Mouse (Mus musculus): ENCODE measurements around the gene Ptprg. TPM values are rescaled to one million over a fixed set of nuclear protein-coding genes. Genes with fewer than 3 reads are reported as not detected.

Gene Ptprg
- polyA plus RNA-seq, 1 experiment from 2014 or later, result 20.8 TPM

DNA sequence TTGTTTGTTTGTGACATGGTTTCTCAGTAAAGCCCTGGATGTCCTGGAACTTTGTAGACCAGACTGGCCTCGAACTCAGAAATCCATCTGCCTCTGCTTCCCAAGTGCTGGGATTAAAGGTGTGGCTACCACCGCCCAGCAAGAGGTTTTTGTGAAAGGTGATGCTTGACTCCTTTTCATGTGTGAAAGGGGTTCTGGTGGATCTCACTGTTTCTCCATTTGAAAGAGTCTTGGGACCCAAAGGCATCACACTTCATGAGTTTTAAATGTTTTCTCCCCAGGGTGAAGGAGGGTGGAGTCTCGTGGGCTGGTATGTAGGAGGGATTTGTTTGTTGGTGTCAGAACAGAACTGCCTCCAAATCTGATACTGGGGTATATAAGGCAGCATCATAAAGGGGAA lies 126.4 kb downstream of the Ptprg start:
- peaks cover 18% of the 10 kb centered on the region for H3K4me1 ChIP-seq (ENCODE audit: control insufficient read depth, insufficient read depth, low read length)
- no peaks in the 10 kb centered on the region for H3K36me3 ChIP-seq (ENCODE audit: control insufficient read depth, insufficient read depth, low read length)
- no peak overlapping the region for H3K4me2 ChIP-seq (ENCODE audit: low read depth, low read length)
- no peak overlapping the region for H3K27ac ChIP-seq (ENCODE audit: low read length)
- H3K9ac ChIP-seq (ENCODE audit: low read length), result no peak overlapping the region
- H3K4me3 ChIP-seq (replicated peaks; ENCODE audit: low read length), result no peak overlapping the region
- no peak for ATAC-seq (ENCODE audit: insufficient read depth, low FRiP score)
- no peaks in the 10 kb centered on the region for H3K9me3 ChIP-seq (replicated peaks; ENCODE audit: control insufficient read depth, low read length)
- 74% methylated on average over 3 of the region's 3 CpGs for WGBS
- H3K27me3 ChIP-seq (ENCODE audit: control insufficient read depth, insufficient read depth, low read length), result no peaks in the 10 kb centered on the region

DNA sequence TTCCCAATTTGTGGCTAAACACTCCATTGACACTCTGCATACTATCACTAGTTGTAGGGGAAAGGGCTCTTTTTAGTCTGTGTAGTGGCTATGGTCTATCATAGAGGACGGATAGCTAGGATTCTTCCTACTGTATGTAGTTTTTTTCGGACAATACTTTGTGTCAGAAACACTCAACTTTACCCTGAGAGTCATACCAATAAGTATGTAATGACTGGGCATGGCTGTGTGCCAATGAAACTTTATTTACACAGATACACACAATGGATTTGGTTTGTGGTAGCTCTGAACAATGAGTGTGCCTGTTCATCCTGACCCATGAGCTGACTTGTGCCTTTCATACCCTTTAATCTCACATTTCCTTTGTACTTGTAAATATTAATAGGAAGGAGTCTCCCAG lies 127.3 kb downstream of the Ptprg start:
- Histone ChIP-seq H3K27me3 (ENCODE audit: control insufficient read depth, insufficient read depth, low read length) (no peaks in the 10 kb centered on the region), H3K9ac (ENCODE audit: low read length) (no peak overlapping the region), H3K27ac (ENCODE audit: low read length) (no peak overlapping the region), H3K4me3 (replicated peaks; ENCODE audit: low read length) (no peak overlapping the region), H3K4me1 (ENCODE audit: control insufficient read depth, insufficient read depth, low read length) (peaks cover 18% of the 10 kb centered on the region), H3K4me2 (ENCODE audit: low read depth, low read length) (no peak overlapping the region), H3K9me3 (replicated peaks; ENCODE audit: control insufficient read depth, low read length) (no peaks in the 10 kb centered on the region), H3K36me3 (ENCODE audit: control insufficient read depth, insufficient read depth, low read length) (no peaks in the 10 kb centered on the region)
- ATAC-seq (ENCODE audit: insufficient read depth, low FRiP score), result no peak
- 79% methylated on average over 2 of the region's 2 CpGs for WGBS

DNA sequence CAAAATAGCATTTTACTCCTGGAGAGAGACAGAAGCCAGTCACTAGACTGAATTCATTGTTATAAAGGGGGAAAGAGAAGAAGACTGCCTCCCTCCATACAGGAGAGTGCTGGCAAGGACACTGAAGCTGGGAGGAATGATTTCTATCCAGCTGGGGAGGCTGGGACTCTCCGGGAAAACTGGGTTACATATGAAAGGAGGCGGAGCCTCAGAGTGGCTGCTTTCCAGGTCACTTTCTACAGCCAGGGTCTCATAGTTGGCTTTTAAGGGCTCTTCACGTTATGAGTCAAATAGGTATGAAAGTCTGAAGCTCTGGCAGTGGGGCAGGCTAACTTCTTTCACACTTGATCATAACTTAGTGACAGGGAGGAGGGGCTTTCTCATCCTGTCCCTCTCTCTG lies 129.1 kb downstream of the Ptprg start:
- Histone ChIP-seq H3K4me2 (ENCODE audit: low read depth, low read length) (no peak overlapping the region), H3K27ac (ENCODE audit: low read length) (no peak overlapping the region), H3K9ac (ENCODE audit: low read length) (no peak overlapping the region), H3K4me1 (ENCODE audit: control insufficient read depth, insufficient read depth, low read length) (peaks cover 18% of the 10 kb centered on the region), H3K9me3 (replicated peaks; ENCODE audit: control insufficient read depth, low read length) (no peaks in the 10 kb centered on the region), H3K4me3 (replicated peaks; ENCODE audit: low read length) (no peak overlapping the region), H3K36me3 (ENCODE audit: control insufficient read depth, insufficient read depth, low read length) (no peaks in the 10 kb centered on the region), H3K27me3 (ENCODE audit: control insufficient read depth, insufficient read depth, low read length) (no peaks in the 10 kb centered on the region)
- WGBS, result 26% methylated on average over 3 of the region's 3 CpGs
- ATAC-seq (ENCODE audit: insufficient read depth, low FRiP score), result no peak; the same call in 1 of the 2 replicates

DNA sequence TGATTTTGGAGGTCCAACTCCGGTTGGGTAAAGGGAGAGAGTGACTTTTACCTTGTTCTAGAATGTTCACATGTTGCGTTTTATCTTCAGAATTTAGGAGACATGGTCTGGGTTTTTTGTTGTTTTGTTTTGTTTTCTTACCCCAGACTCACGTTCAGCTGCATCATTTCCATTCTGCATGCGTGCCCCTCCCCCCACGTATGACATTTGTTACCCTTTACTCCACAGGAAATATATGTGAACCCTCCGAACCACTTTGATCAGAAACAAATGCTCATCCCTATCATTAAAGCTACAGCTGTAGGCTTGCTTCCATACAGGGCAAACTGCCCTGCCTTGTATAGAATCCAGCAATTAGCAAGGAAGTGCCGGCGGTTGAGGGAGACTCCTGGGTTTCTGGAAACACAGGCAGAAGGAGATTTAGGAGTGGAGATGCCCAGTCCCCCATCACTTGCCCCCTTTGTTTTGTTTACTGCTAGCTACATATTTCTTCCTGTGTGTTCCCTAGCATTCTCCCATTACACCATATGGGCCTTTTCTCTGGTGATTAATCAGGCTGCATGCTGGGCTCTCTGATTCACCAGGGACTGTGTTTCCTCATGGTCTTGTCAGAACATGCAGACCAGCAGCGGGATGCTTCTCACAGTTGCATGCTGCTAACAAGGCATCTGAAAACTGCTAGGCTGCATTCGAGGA lies 130.2 kb downstream of the Ptprg start:
- peak overlapping the region; percentile 36; the same call in 1 of the 2 replicates for H3K27ac ChIP-seq (ENCODE audit: low read length)
- ATAC-seq (ENCODE audit: insufficient read depth, low FRiP score), result peak; percentile 77
- H3K9me3 ChIP-seq (replicated peaks; ENCODE audit: control insufficient read depth, low read length), result no peaks in the 10 kb centered on the region
- H3K4me3 ChIP-seq (replicated peaks; ENCODE audit: low read length), result no peak overlapping the region
- no peak overlapping the region for H3K9ac ChIP-seq (ENCODE audit: low read length)
- 0 out of 2 replicates have a peak overlapping the region, but pooled peaks have one; percentile 14 for H3K4me2 ChIP-seq (ENCODE audit: low read depth, low read length)
- no peaks in the 10 kb centered on the region for H3K36me3 ChIP-seq (ENCODE audit: control insufficient read depth, insufficient read depth, low read length)
- 34% methylated on average over 10 of the region's 10 CpGs for WGBS
- H3K4me1 ChIP-seq (ENCODE audit: control insufficient read depth, insufficient read depth, low read length), result peaks cover 18% of the 10 kb centered on the region
- H3K27me3 ChIP-seq (ENCODE audit: control insufficient read depth, insufficient read depth, low read length), result no peaks in the 10 kb centered on the region

DNA sequence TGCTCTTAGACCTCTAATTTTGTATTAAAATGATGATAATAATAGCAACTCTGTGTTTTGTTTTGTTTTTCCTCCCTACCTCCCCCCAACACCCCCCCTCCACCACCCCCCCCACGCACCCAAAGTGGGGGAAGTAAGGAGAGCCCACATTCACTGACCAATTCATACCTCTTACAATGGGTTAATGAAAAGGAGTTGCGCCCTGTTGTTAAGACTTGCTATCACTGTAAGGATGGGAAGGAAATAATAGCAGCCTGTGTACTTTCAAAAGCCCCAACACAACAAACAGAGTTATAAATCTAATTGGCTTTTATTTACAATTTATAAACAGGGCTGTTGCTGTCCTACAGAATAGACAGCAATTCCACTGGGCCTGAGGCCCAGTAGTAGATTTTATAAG lies 130.8 kb downstream of the Ptprg start:
- H3K4me2 ChIP-seq (ENCODE audit: low read depth, low read length), result no peak overlapping the region
- no peak for ATAC-seq (ENCODE audit: insufficient read depth, low FRiP score)
- H3K27ac ChIP-seq (ENCODE audit: low read length), result peak overlapping the region; percentile 36; the same call in 1 of the 2 replicates
- WGBS, result 60% methylated on average over 2 of the region's 2 CpGs
- no peaks in the 10 kb centered on the region for H3K27me3 ChIP-seq (ENCODE audit: control insufficient read depth, insufficient read depth, low read length)
- H3K4me3 ChIP-seq (replicated peaks; ENCODE audit: low read length), result no peak overlapping the region
- H3K9ac ChIP-seq (ENCODE audit: low read length), result no peak overlapping the region
- no peaks in the 10 kb centered on the region for H3K9me3 ChIP-seq (replicated peaks; ENCODE audit: control insufficient read depth, low read length)
- H3K4me1 ChIP-seq (ENCODE audit: control insufficient read depth, insufficient read depth, low read length), result peaks cover 18% of the 10 kb centered on the region
- H3K36me3 ChIP-seq (ENCODE audit: control insufficient read depth, insufficient read depth, low read length), result no peaks in the 10 kb centered on the region

DNA sequence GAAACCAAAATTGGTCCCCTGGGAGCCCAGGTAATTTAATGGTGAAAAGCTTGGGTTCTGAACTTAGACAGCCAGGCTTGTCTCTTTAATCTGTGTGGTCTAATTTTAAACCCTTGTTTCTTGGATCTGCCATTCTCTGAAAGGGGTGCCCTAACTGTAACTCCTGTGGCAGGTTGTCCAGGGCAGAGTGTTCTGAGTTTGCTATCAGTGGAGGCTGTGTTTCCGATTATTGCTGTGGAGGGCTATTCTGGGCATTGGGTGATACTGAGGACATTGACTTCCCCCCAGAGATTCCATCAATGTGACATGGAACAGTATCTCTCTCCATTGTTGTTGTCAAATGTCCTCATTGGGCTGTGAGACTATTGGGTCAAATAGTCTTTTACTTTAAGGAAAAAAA lies 134.2 kb downstream of the Ptprg start:
- no peaks in the 10 kb centered on the region for H3K36me3 ChIP-seq (ENCODE audit: control insufficient read depth, insufficient read depth, low read length)
- H3K27ac ChIP-seq (ENCODE audit: low read length), result no peak overlapping the region
- no peak overlapping the region for H3K4me3 ChIP-seq (replicated peaks; ENCODE audit: low read length)
- no peaks in the 10 kb centered on the region for H3K27me3 ChIP-seq (ENCODE audit: control insufficient read depth, insufficient read depth, low read length)
- WGBS, result 69% methylated on average over 1 of the region's 1 CpGs
- H3K9me3 ChIP-seq (replicated peaks; ENCODE audit: control insufficient read depth, low read length), result no peaks in the 10 kb centered on the region
- no peak overlapping the region for H3K9ac ChIP-seq (ENCODE audit: low read length)
- ATAC-seq (ENCODE audit: insufficient read depth, low FRiP score), result no peak
- peaks cover 9% of the 10 kb centered on the region for H3K4me1 ChIP-seq (ENCODE audit: control insufficient read depth, insufficient read depth, low read length)
- no peak overlapping the region for H3K4me2 ChIP-seq (ENCODE audit: low read depth, low read length)

DNA sequence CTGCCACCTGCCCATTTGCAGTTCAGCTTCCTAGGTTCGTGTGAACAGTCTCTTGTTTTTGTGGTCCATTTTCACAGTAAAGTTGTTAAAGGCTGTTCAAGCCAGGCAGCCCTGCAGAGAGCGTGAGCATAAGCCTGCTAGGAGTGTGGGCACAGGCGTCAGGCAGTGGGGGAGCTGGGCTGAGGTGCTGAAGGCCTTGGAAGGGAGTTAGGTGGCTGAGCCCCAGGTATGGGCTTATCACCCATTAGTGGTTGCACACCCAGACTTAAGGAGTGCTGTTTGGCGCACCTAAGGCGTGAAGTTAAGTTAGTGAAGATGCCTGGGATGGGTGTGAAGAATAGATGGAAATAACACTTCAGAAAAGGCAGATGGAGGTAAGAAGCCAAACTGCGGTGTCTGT lies 134.8 kb downstream of the Ptprg start:
- WGBS, result 76% methylated on average over 6 of the region's 6 CpGs
- H3K4me2 ChIP-seq (ENCODE audit: low read depth, low read length), result no peak overlapping the region
- no peaks in the 10 kb centered on the region for H3K9me3 ChIP-seq (replicated peaks; ENCODE audit: control insufficient read depth, low read length)
- peaks cover 7% of the 10 kb centered on the region; the same call in 1 of the 2 replicates for H3K4me1 ChIP-seq (ENCODE audit: control insufficient read depth, insufficient read depth, low read length)
- no peak overlapping the region for H3K4me3 ChIP-seq (replicated peaks; ENCODE audit: low read length)
- H3K36me3 ChIP-seq (ENCODE audit: control insufficient read depth, insufficient read depth, low read length), result no peaks in the 10 kb centered on the region
- no peak overlapping the region for H3K9ac ChIP-seq (ENCODE audit: low read length)
- H3K27me3 ChIP-seq (ENCODE audit: control insufficient read depth, insufficient read depth, low read length), result no peaks in the 10 kb centered on the region
- ATAC-seq (ENCODE audit: insufficient read depth, low FRiP score), result no peak
- H3K27ac ChIP-seq (ENCODE audit: low read length), result no peak overlapping the region

DNA sequence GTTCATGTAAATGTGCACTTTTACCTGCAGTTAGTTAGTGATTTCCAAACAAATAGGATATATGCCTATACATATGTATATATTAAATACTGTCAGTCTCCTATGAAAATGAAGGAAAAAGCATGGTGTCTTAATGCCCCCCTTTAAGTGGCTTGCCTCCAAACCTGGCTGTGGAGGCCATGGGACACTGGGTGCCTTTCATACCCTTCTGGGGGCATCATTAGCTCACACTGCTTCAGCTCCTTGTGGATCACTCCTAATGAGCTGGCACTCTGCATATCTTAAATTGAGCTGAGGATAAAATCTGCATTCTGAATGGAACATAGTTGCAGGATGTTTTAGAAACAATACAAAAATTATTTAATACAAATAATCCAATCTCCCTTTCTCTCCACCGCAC lies 136.7 kb downstream of the Ptprg start:
- Histone ChIP-seq H3K27ac (ENCODE audit: low read length) (no peak overlapping the region), H3K27me3 (ENCODE audit: control insufficient read depth, insufficient read depth, low read length) (no peaks in the 10 kb centered on the region), H3K36me3 (ENCODE audit: control insufficient read depth, insufficient read depth, low read length) (no peaks in the 10 kb centered on the region), H3K4me2 (ENCODE audit: low read depth, low read length) (no peak overlapping the region), H3K9me3 (replicated peaks; ENCODE audit: control insufficient read depth, low read length) (no peaks in the 10 kb centered on the region), H3K4me3 (replicated peaks; ENCODE audit: low read length) (no peak overlapping the region), H3K9ac (ENCODE audit: low read length) (no peak overlapping the region), H3K4me1 (ENCODE audit: control insufficient read depth, insufficient read depth, low read length) (no peaks in the 10 kb centered on the region)
- no peak for ATAC-seq (ENCODE audit: insufficient read depth, low FRiP score)
- 93% methylated on average over 1 of the region's 1 CpGs for WGBS

DNA sequence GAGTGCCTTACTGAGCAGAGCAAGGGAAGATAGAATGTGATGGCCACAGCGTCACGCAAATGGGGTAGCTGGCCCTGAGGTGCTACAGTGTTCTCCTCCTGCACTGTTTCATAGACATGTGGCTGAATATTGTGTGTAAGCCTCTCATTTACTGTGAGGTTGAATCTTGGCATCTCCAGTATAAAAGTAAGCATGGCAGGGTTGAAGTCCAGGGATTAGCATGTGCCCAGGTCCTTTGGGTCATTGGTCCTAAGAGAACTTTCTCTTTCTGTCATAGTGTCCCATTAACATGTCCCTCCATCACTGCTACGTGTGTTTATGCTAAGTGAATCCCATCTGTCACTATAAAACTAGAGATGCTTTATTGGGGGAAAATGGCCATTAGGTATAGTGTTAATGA lies 138.2 kb downstream of the Ptprg start:
- H3K27me3 ChIP-seq (ENCODE audit: control insufficient read depth, insufficient read depth, low read length), result no peaks in the 10 kb centered on the region
- no peaks in the 10 kb centered on the region for H3K9me3 ChIP-seq (replicated peaks; ENCODE audit: control insufficient read depth, low read length)
- H3K9ac ChIP-seq (ENCODE audit: low read length), result no peak overlapping the region
- WGBS, result 83% methylated on average over 3 of the region's 3 CpGs
- H3K4me2 ChIP-seq (ENCODE audit: low read depth, low read length), result no peak overlapping the region
- no peak overlapping the region for H3K4me3 ChIP-seq (replicated peaks; ENCODE audit: low read length)
- H3K27ac ChIP-seq (ENCODE audit: low read length), result no peak overlapping the region
- no peaks in the 10 kb centered on the region for H3K36me3 ChIP-seq (ENCODE audit: control insufficient read depth, insufficient read depth, low read length)
- H3K4me1 ChIP-seq (ENCODE audit: control insufficient read depth, insufficient read depth, low read length), result no peaks in the 10 kb centered on the region
- ATAC-seq (ENCODE audit: insufficient read depth, low FRiP score), result no peak
